ENCODE assay signal across 11 mouse cellular contexts in the genomic region with DNA sequence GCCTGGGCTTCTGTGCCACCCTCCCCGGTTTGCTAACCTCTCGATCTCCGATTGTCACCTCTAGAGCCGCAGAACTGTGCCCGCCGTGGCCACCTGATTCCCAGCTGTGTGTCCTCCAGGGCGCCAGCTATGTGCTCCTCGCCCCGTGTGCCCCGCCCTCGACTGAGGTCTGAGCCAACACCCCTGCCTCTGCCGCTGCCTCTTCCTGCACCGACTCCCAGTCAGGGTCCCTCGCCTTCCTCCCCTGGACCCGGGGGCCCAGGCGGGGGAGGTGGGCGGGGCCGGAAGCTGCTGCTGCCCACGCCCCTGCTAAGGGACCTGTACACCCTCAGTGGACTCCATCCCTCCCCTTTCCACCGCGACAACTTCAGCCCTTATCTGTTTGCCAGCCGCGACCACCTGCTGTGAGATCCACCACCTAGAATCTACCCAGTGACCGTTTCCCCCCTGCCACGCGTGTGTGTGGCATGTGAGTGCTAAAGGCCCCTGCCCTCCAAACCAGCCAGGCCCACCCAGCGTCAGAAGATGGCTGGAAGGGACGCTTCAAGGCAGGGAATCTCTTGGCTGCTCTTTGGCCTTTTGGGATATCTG. TPM values are rescaled to one million over a fixed set of nuclear protein-coding genes. Genes with fewer than 3 reads are reported as not detected.
DNase-seq lines count a peak whose midpoint lies in the region; ATAC-seq and TF ChIP-seq lines count a peak whose summit lies in the region.
"Had no signal": no experiment of that assay in that cellular context is flagged by ENCODE, and none has a peak within 500 bp of the region (broad histone marks: within the 10 kb centered on the region; RNA-seq: fewer than 3 reads in every experiment).

No protein-coding gene starts in this region.

- H3K9ac ChIP-seq in forebrain, embryonic 11.5 days (ENCODE audit: low read length): 0 out of 2 replicates have a peak overlapping the region, but pooled peaks have one; percentile 5
- H3K9ac ChIP-seq in forebrain, embryonic 15.5 days (replicated peaks): no peak overlapping the region
- H3K9ac ChIP-seq in liver, embryonic 15.5 days: no peak overlapping the region

- H3K4me3 ChIP-seq in forebrain, embryonic 11.5 days (ENCODE audit: low read depth, low read length): no peak overlapping the region
- no peak overlapping the region for H3K4me3 ChIP-seq in forebrain, embryonic 15.5 days
- H3K4me3 ChIP-seq in layer of hippocampus, adult 2 months: no peak overlapping the region
- H3K4me3 ChIP-seq in liver, embryonic 15.5 days (replicated peaks): no peak overlapping the region

- no peak for TF ChIP-seq CTCF in layer of hippocampus, adult 2 months (conservative IDR thresholded peaks at IDR 0.05)

- peaks cover 2% of the 10 kb centered on the region; the same call in 1 of the 2 replicates for H3K4me1 ChIP-seq in forebrain, embryonic 11.5 days (replicated peaks; ENCODE audit: control insufficient read depth, insufficient read depth, low read length)
- H3K4me1 ChIP-seq in forebrain, embryonic 15.5 days: no peaks in the 10 kb centered on the region
- peaks cover 14% of the 10 kb centered on the region for H3K4me1 ChIP-seq in liver, embryonic 15.5 days (replicated peaks)

- H3K36me3 ChIP-seq in forebrain, embryonic 11.5 days (ENCODE audit: control insufficient read depth, insufficient read depth, low read length): no peaks in the 10 kb centered on the region
- H3K36me3 ChIP-seq in forebrain, embryonic 15.5 days: peaks cover 14% of the 10 kb centered on the region
- H3K36me3 ChIP-seq in liver, embryonic 15.5 days (replicated peaks): no peaks in the 10 kb centered on the region

- no peaks in the 10 kb centered on the region for H3K27me3 ChIP-seq in forebrain, embryonic 11.5 days (ENCODE audit: control insufficient read depth, insufficient read depth, low read length)
- H3K27me3 ChIP-seq in forebrain, embryonic 15.5 days: 0 out of 2 replicates have a peak, but pooled peaks cover 3% of the 10 kb centered on the region
- peaks cover 44% of the 10 kb centered on the region for H3K27me3 ChIP-seq in liver, embryonic 15.5 days

- H3K4me2 ChIP-seq in forebrain, embryonic 11.5 days (ENCODE audit: low read depth, low read length, severe bottlenecking): peak overlapping the region; percentile 15; the same call in 1 of the 2 replicates
- no peak overlapping the region for H3K4me2 ChIP-seq in forebrain, embryonic 15.5 days (replicated peaks)
- H3K4me2 ChIP-seq in liver, embryonic 15.5 days: peak overlapping the region; percentile 25

- no peaks in the 10 kb centered on the region for H3K9me3 ChIP-seq in forebrain, embryonic 11.5 days (ENCODE audit: control insufficient read depth, low read length)
- H3K9me3 ChIP-seq in forebrain, embryonic 15.5 days: no peaks in the 10 kb centered on the region
- no peaks in the 10 kb centered on the region for H3K9me3 ChIP-seq in liver, embryonic 15.5 days (replicated peaks)

- no peak overlapping the region for H3K27ac ChIP-seq in forebrain, embryonic 11.5 days (ENCODE audit: low read depth, low read length)
- no peak overlapping the region for H3K27ac ChIP-seq in forebrain, embryonic 15.5 days (replicated peaks)
- 0 out of 2 replicates have a peak overlapping the region, but pooled peaks have one; percentile 69 for H3K27ac ChIP-seq in layer of hippocampus, adult 2 months
- no peak overlapping the region for H3K27ac ChIP-seq in liver, embryonic 15.5 days (replicated peaks)

- WGBS in forebrain, embryonic 11.5 days: 4% methylated on average over 28 of the region's 28 CpGs
- WGBS in forebrain, embryonic 15.5 days: 10% methylated on average over 28 of the region's 28 CpGs
- 2% methylated on average over 27 of the region's 28 CpGs for WGBS in liver, embryonic 15.5 days (ENCODE audit: insufficient replicate concordance)

- no peak for ATAC-seq in forebrain, embryonic 11.5 days (replicated peaks; ENCODE audit: low FRiP score)
- no peak; the same call in 1 of the 2 replicates for ATAC-seq in forebrain, embryonic 15.5 days (replicated peaks)
- ATAC-seq in common myeloid progenitor, adult 5-6 weeks (replicated peaks; ENCODE audit: low read depth, poor library complexity, severe bottlenecking): peak; percentile 55
- no peak for ATAC-seq in liver, embryonic 15.5 days (ENCODE audit: insufficient read depth)

- DNase-seq in forebrain, embryonic 11.5 days (ENCODE audit: low spot score): no peak
- DNase-seq in layer of hippocampus, adult 2 months (ENCODE audit: low spot score in 2 of 2): no peak
- no peak for DNase-seq in layer of hippocampus, postnatal 10 days (ENCODE audit: low spot score in 2 of 2)
- DNase-seq in urinary bladder, adult 2 months (ENCODE audit: low spot score): no peak
- no peak for DNase-seq in cerebellum, postnatal 4 days (ENCODE audit: low spot score in 2 of 2)
- DNase-seq: B cell, adult 2 months; lung, adult 2 months had no signal

RNA-seq across cellular contexts. Expression of a gene that starts 7.9 kb away (rescaled TPM):
- 18.5 and 22.2 TPM in 2 replicates for polyA plus RNA-seq in forebrain, embryonic 11.5 days (2014; fragmentation: Nextera tagmentation; extraction: Ambion mirVana)
- polyA plus RNA-seq in forebrain, embryonic 15.5 days (2015; fragmentation: Nextera tagmentation; extraction: Ambion mirVana): 9.3 and 12.1 TPM in 2 replicates
- total RNA-seq in layer of hippocampus, adult 2 months (2021): 10 to 100 TPM; 14.8 to 15.9 TPM
- total RNA-seq in layer of hippocampus, postnatal 10 days (2021): 10 to 100 TPM; 13.5 to 14.5 TPM
- total RNA-seq in common myeloid progenitor, adult 5-6 weeks (2017): 3.7 and 6.9 TPM in 2 replicates
- polyA plus RNA-seq in liver, embryonic 15.5 days (2015; fragmentation: Nextera tagmentation; extraction: Ambion mirVana): 2.2 and 2.5 TPM in 2 replicates
- 4.6 and 6.4 TPM in 2 replicates for polyA plus RNA-seq in urinary bladder, adult 2 months (2012; rRNA removed)

RNA-seq across cellular contexts. Expression of a gene that starts 10.8 kb away (rescaled TPM):
- 24.2 and 27.1 TPM in 2 replicates for polyA plus RNA-seq in forebrain, embryonic 11.5 days (2014; fragmentation: Nextera tagmentation; extraction: Ambion mirVana)
- 71.9 and 73.0 TPM in 2 replicates for polyA plus RNA-seq in forebrain, embryonic 15.5 days (2015; fragmentation: Nextera tagmentation; extraction: Ambion mirVana)
- 100 to 1,000 TPM; 297 to 300 TPM for total RNA-seq in layer of hippocampus, adult 2 months (2021)
- total RNA-seq in layer of hippocampus, postnatal 10 days (2021): 100 to 1,000 TPM; 312 to 317 TPM
- 0.09 TPM in 1 of 2 replicates, not detected in the other for total RNA-seq in common myeloid progenitor, adult 5-6 weeks (2017)
- 1.2 and 1.5 TPM in 2 replicates for polyA plus RNA-seq in liver, embryonic 15.5 days (2015; fragmentation: Nextera tagmentation; extraction: Ambion mirVana)
- polyA plus RNA-seq in urinary bladder, adult 2 months (2012; rRNA removed): 14.5 and 17.1 TPM in 2 replicates
- total RNA-seq: neutrophil, adult 5-6 weeks had no signal

RNA-seq across cellular contexts. Expression of a gene that starts 15.7 kb away (rescaled TPM):
- 6.7 and 7.0 TPM in 2 replicates for polyA plus RNA-seq in forebrain, embryonic 11.5 days (2014; fragmentation: Nextera tagmentation; extraction: Ambion mirVana)
- polyA plus RNA-seq in forebrain, embryonic 15.5 days (2015; fragmentation: Nextera tagmentation; extraction: Ambion mirVana): 1.7 and 1.8 TPM in 2 replicates
- total RNA-seq in layer of hippocampus, adult 2 months (2021): 1 to 10 TPM; 7.8 to 9.1 TPM
- 1 to 10 TPM; 2.0 to 3.2 TPM for total RNA-seq in layer of hippocampus, postnatal 10 days (2021)
- total RNA-seq in common myeloid progenitor, adult 5-6 weeks (2017): 11.0 and 22.8 TPM in 2 replicates
- polyA plus RNA-seq in liver, embryonic 15.5 days (2015; fragmentation: Nextera tagmentation; extraction: Ambion mirVana): 124 and 142 TPM in 2 replicates
- 1.8 and 2.1 TPM in 2 replicates for polyA plus RNA-seq in urinary bladder, adult 2 months (2012; rRNA removed)
- total RNA-seq: neutrophil, adult 5-6 weeks had no signal

RNA-seq across cellular contexts. Expression of a gene that starts 20.3 kb away (rescaled TPM):
- 30.3 and 31.0 TPM in 2 replicates for polyA plus RNA-seq in forebrain, embryonic 11.5 days (2014; fragmentation: Nextera tagmentation; extraction: Ambion mirVana)
- polyA plus RNA-seq in forebrain, embryonic 15.5 days (2015; fragmentation: Nextera tagmentation; extraction: Ambion mirVana): 53.5 and 53.7 TPM in 2 replicates
- 10 to 100 TPM; 44.4 to 45.9 TPM for total RNA-seq in layer of hippocampus, adult 2 months (2021)
- total RNA-seq in layer of hippocampus, postnatal 10 days (2021): 10 to 100 TPM; 30.4 to 35.3 TPM
- total RNA-seq in common myeloid progenitor, adult 5-6 weeks (2017): 12.1 and 14.1 TPM in 2 replicates
- 137 and 160 TPM in 2 replicates for polyA plus RNA-seq in liver, embryonic 15.5 days (2015; fragmentation: Nextera tagmentation; extraction: Ambion mirVana)
- polyA plus RNA-seq in urinary bladder, adult 2 months (2012; rRNA removed): 93.0 and 101 TPM in 2 replicates

RNA-seq across cellular contexts. Expression of a gene that starts 20.4 kb away (rescaled TPM):
- polyA plus RNA-seq in forebrain, embryonic 11.5 days (2014; fragmentation: Nextera tagmentation; extraction: Ambion mirVana): 4.4 and 4.5 TPM in 2 replicates
- polyA plus RNA-seq in forebrain, embryonic 15.5 days (2015; fragmentation: Nextera tagmentation; extraction: Ambion mirVana): 7.5 and 8.8 TPM in 2 replicates
- 10 to 100 TPM; 18.9 to 21.4 TPM for total RNA-seq in layer of hippocampus, adult 2 months (2021)
- total RNA-seq in layer of hippocampus, postnatal 10 days (2021): 10 to 100 TPM; 15.5 to 16.1 TPM
- total RNA-seq in common myeloid progenitor, adult 5-6 weeks (2017): not detected in 2 replicates
- 0.99 and 1.5 TPM in 2 replicates for polyA plus RNA-seq in liver, embryonic 15.5 days (2015; fragmentation: Nextera tagmentation; extraction: Ambion mirVana)
- 8.8 and 9.4 TPM in 2 replicates for polyA plus RNA-seq in urinary bladder, adult 2 months (2012; rRNA removed)
- total RNA-seq: neutrophil, adult 5-6 weeks had no signal

Comparison
In these comparisons a context has a peak if more than half of its experiments do, and no peak if none do; other contexts are left out.
1. RNA of a gene that starts 15.7 kb away (polyA plus RNA-seq): 124 to 142 TPM in liver, embryonic 15.5 days; 6.7 to 7.0 TPM in forebrain, embryonic 11.5 days, 1.8 to 2.1 TPM in urinary bladder, adult 2 months and 1.7 to 1.8 TPM in forebrain, embryonic 15.5 days; every median in the first group is over 10 times any median in the second.